Mouse (Mus musculus): Measurements from ENCODE around the gene Btbd9.

GRCm38 (mm10) chr17:30606206-30606605, 29.9 kb upstream of the Btbd9 start:
- TF ChIP-seq CTCF (IDR thresholded peaks at IDR 0.05; ENCODE audit: extremely low read depth, insufficient read depth, insufficient read length, insufficient replicate concordance) = no peak
- no peak for TF ChIP-seq POLR2A (IDR thresholded peaks at IDR 0.05; ENCODE audit: low read depth, low read length)
